Mouse (Mus musculus) bone marrow, adult 2 months (tissue): ENCODE data around the gene Olfr724.

ENCODE experiments used
- CTCF ChIP-seq: fragments of 200-500 bp; IDR thresholded peaks from 2 replicates; pipeline ENCODE4 v1.5.1; 2011; ENCODE audit warnings: low read length, control low read depth; ENCODE audit not compliant: control insufficient read depth, insufficient read depth
- POLR2A ChIP-seq: fragments of 200-500 bp; IDR thresholded peaks from 2 replicates; pipeline ENCODE4 v1.6.1; 2011; ENCODE audit warnings: low read depth, mild to moderate bottlenecking, control low read depth, low read length, borderline replicate concordance; ENCODE audit not compliant: control insufficient read depth

- TF ChIP-seq CTCF, result no peak
- no peak for TF ChIP-seq POLR2A
Measured at GRCm38 (mm10) chr14:49955890-49956289, 7.2 kb downstream of the Olfr724 start.
